Mouse (Mus musculus): ENCODE measurements around the gene Rab38. TPM values are rescaled to one million over a fixed set of nuclear protein-coding genes. Genes with fewer than 3 reads are reported as not detected.

Gene Rab38
- polyA plus RNA-seq, 1 experiment from 2014 or later: 5.5 TPM

DNA sequence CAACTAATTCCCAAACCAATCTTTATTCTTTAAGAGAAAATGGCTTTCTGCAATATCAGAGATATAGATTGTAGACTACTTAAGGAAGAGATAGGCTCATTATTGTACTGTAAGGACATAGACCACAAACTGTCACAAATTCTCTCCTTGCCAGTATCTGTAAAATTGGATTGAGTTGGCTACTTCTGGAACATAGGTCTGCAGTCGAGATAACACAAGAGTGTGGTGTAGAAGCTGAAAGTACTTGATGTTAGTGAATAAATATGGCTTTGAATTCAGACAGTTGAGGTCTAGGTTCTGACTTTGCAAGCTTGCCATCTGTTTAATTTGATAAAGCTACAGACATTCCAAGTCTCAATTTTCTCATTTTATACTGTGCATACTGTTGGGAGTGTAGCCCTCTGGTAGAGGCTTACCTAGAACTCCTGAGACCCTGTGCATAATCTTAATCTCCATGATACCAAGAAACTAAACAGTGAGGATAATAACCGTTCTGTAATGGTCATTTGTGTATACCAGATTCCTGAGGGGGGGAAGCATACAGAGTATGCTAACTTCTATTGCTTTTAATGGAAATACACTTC lies 15.3 kb downstream of the Rab38 start:
- H3K27me3 ChIP-seq (replicated peaks): no peaks in the 10 kb centered on the region
- no peak overlapping the region for H3K4me2 ChIP-seq
- 33% methylated on average over 2 of the region's 2 CpGs for WGBS (ENCODE audit: insufficient replicate concordance)
- ATAC-seq: 0 out of 2 replicates have a peak, but pooled peaks have one; percentile 35
- no peak overlapping the region for H3K27ac ChIP-seq
- no peak overlapping the region for H3K4me3 ChIP-seq
- H3K36me3 ChIP-seq: no peaks in the 10 kb centered on the region
- H3K9me3 ChIP-seq (replicated peaks): no peaks in the 10 kb centered on the region
- no peak overlapping the region for H3K9ac ChIP-seq
- H3K4me1 ChIP-seq: no peaks in the 10 kb centered on the region

- no peak for ATAC-seq
- Histone ChIP-seq H3K4me3 (no peak overlapping the region), H3K4me2 (no peak overlapping the region), H3K27ac (no peak overlapping the region), H3K36me3 (no peaks in the 10 kb centered on the region), H3K9ac (no peak overlapping the region), H3K4me1 (no peaks in the 10 kb centered on the region), H3K27me3 (replicated peaks) (no peaks in the 10 kb centered on the region), H3K9me3 (replicated peaks) (no peaks in the 10 kb centered on the region)
- 71% methylated on average over 1 of the region's 1 CpGs for WGBS (ENCODE audit: insufficient replicate concordance)
These were observed 23.2 kb downstream of the Rab38 start for GRCm38 (mm10) chr7:88453234-88453633.

DNA sequence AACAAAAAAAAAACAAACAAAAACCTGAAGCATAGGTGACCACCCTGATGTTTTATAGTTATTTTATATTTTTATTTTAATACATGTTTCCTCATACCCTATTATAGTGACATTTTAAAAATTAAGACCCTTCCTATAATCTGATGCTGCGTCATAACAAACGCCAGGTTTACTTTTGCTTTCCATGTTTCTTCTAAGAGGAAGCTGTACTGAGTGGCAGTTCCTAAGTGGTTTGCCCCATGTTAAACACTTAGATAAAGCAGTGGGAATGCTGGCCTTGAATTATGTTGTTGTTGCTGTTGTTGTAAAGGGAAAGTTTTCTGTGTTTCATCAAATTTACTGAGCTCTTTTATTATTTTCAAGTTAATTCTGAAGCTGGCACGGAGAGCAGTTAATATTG lies 27.8 kb downstream of the Rab38 start:
- no peak overlapping the region for H3K27ac ChIP-seq
- H3K9ac ChIP-seq: no peak overlapping the region
- no peaks in the 10 kb centered on the region for H3K36me3 ChIP-seq
- H3K4me1 ChIP-seq: no peaks in the 10 kb centered on the region
- no peak for ATAC-seq
- H3K27me3 ChIP-seq (replicated peaks): no peaks in the 10 kb centered on the region
- H3K9me3 ChIP-seq (replicated peaks): no peaks in the 10 kb centered on the region
- 72% methylated on average over 3 of the region's 3 CpGs for WGBS (ENCODE audit: insufficient replicate concordance)
- no peak overlapping the region for H3K4me3 ChIP-seq
- no peak overlapping the region for H3K4me2 ChIP-seq

DNA sequence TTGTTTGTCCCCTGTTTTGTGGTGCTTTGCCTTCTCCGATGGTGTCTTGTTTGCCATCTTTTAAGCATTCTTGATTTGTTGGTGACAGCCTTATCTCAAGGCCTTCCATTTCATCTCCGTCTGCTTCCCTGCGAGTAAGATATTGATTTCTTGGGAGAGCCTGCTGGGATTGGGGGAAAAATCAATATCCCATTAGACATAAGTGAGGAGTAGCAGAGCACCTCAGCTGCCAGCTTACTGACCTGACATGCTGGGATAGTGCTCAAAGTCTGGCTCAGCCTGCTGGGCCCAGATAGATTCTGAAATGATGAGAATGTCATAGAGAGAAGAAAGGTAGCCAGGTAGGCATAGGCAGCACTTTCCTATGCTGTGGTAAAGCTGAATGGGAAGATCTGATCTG lies 37.7 kb downstream of the Rab38 start:
- Histone ChIP-seq H3K27ac (no peak overlapping the region), H3K27me3 (replicated peaks) (no peaks in the 10 kb centered on the region), H3K9ac (no peak overlapping the region), H3K4me3 (no peak overlapping the region), H3K4me1 (no peaks in the 10 kb centered on the region), H3K9me3 (replicated peaks) (no peaks in the 10 kb centered on the region), H3K4me2 (no peak overlapping the region), H3K36me3 (no peaks in the 10 kb centered on the region)
- WGBS (ENCODE audit: insufficient replicate concordance): 61% methylated on average over 3 of the region's 3 CpGs
- ATAC-seq: no peak

- no peak overlapping the region for H3K9ac ChIP-seq
- 40% methylated on average over 7 of the region's 7 CpGs for WGBS (ENCODE audit: insufficient replicate concordance)
- ATAC-seq: no peak
- H3K36me3 ChIP-seq: no peaks in the 10 kb centered on the region
- H3K9me3 ChIP-seq (replicated peaks): no peaks in the 10 kb centered on the region
- H3K4me2 ChIP-seq: no peak overlapping the region
- no peak overlapping the region for H3K27ac ChIP-seq
- H3K4me1 ChIP-seq: no peaks in the 10 kb centered on the region
- H3K4me3 ChIP-seq: no peak overlapping the region
- H3K27me3 ChIP-seq (replicated peaks): no peaks in the 10 kb centered on the region
These were observed 52.1 kb downstream of the Rab38 start for GRCm38 (mm10) chr7:88482110-88482619.

GRCm38 (mm10) chr7:88482628-88483027 lies 52.6 kb downstream of the Rab38 start:
- Histone ChIP-seq H3K9ac (no peak overlapping the region), H3K36me3 (no peaks in the 10 kb centered on the region), H3K9me3 (replicated peaks) (no peaks in the 10 kb centered on the region), H3K27ac (no peak overlapping the region), H3K27me3 (replicated peaks) (no peaks in the 10 kb centered on the region), H3K4me1 (no peaks in the 10 kb centered on the region), H3K4me3 (no peak overlapping the region), H3K4me2 (no peak overlapping the region)
- ATAC-seq: no peak
- WGBS (ENCODE audit: insufficient replicate concordance): 51% methylated on average over 7 of the region's 7 CpGs

DNA sequence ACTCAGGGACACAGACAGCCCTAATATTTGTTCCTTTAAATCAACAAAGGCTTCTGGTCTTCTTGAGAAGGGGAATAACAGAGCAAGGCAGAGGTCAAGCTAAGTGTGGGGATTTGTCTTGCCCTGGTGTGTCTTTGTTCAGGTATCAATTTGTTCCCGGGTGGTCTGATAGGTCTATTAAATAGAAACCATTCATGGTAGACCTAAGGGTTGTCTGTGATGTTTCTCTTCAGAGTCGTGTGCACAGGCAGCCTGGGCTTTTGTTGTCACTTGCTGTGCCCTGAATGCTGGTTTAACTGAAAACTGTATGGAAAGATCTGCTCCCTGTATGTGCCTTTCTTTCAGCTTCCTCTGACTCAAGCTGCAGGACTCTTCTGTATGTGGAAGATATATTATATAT lies 60.9 kb downstream of the Rab38 start:
- Histone ChIP-seq H3K27ac (no peak overlapping the region), H3K27me3 (replicated peaks) (no peaks in the 10 kb centered on the region), H3K9ac (no peak overlapping the region), H3K9me3 (replicated peaks) (no peaks in the 10 kb centered on the region), H3K36me3 (no peaks in the 10 kb centered on the region), H3K4me2 (no peak overlapping the region), H3K4me1 (no peaks in the 10 kb centered on the region), H3K4me3 (no peak overlapping the region)
- 40% methylated on average over 2 of the region's 2 CpGs for WGBS (ENCODE audit: insufficient replicate concordance)
- no peak for ATAC-seq

GRCm38 (mm10) chr7:88502217-88502817 lies 72.2 kb downstream of the Rab38 start:
- no peak overlapping the region for H3K9ac ChIP-seq
- H3K4me2 ChIP-seq: no peak overlapping the region
- ATAC-seq: no peak
- no peaks in the 10 kb centered on the region for H3K36me3 ChIP-seq
- no peaks in the 10 kb centered on the region for H3K4me1 ChIP-seq
- H3K27me3 ChIP-seq (replicated peaks): no peaks in the 10 kb centered on the region
- no peaks in the 10 kb centered on the region for H3K9me3 ChIP-seq (replicated peaks)
- no peak overlapping the region for H3K4me3 ChIP-seq
- 26% methylated on average over 5 of the region's 5 CpGs for WGBS (ENCODE audit: insufficient replicate concordance)
- no peak overlapping the region for H3K27ac ChIP-seq

- ATAC-seq: no peak
- WGBS (ENCODE audit: insufficient replicate concordance): 45% methylated on average over 2 of the region's 2 CpGs
- Histone ChIP-seq H3K27ac (no peak overlapping the region), H3K4me2 (no peak overlapping the region), H3K9me3 (replicated peaks) (no peaks in the 10 kb centered on the region), H3K4me1 (no peaks in the 10 kb centered on the region), H3K4me3 (no peak overlapping the region), H3K9ac (no peak overlapping the region), H3K27me3 (replicated peaks) (no peaks in the 10 kb centered on the region), H3K36me3 (no peaks in the 10 kb centered on the region)
These were observed 79.7 kb downstream of the Rab38 start for GRCm38 (mm10) chr7:88509748-88510147.

DNA sequence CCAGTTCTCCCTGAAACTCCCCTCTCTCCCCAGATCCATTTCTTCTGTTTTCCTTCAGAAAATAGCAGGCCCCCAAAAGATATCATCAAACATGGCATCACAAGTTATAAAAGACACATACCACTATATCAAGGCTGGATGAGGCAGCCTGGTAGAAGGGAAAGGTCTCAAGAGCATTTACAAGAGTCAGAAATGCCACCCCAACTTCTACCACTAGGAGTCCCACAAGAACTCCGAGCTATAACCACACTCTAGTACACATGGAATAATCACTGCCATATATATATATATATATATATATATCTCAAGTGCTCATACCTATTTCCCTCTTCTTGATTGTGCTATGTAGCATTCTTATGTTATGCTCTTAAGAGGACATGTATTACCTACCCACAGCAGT lies 92.4 kb downstream of the Rab38 start:
- ATAC-seq: no peak
- H3K4me2 ChIP-seq: no peak overlapping the region
- H3K27me3 ChIP-seq (replicated peaks): no peaks in the 10 kb centered on the region
- H3K9ac ChIP-seq: no peak overlapping the region
- no peaks in the 10 kb centered on the region for H3K36me3 ChIP-seq
- no peak overlapping the region for H3K4me3 ChIP-seq
- WGBS (ENCODE audit: insufficient replicate concordance): 48% methylated on average over 1 of the region's 1 CpGs
- no peaks in the 10 kb centered on the region for H3K9me3 ChIP-seq (replicated peaks)
- H3K27ac ChIP-seq: no peak overlapping the region
- H3K4me1 ChIP-seq: no peaks in the 10 kb centered on the region

- ATAC-seq: peak; percentile 18; the same call in 1 of the 2 replicates
- H3K9ac ChIP-seq: no peak overlapping the region
- H3K27ac ChIP-seq: no peak overlapping the region
- no peak overlapping the region for H3K4me3 ChIP-seq
- 6% methylated on average over 1 of the region's 1 CpGs for WGBS (ENCODE audit: insufficient replicate concordance)
- H3K36me3 ChIP-seq: no peaks in the 10 kb centered on the region
- H3K4me1 ChIP-seq: no peaks in the 10 kb centered on the region
- no peaks in the 10 kb centered on the region for H3K27me3 ChIP-seq (replicated peaks)
- no peaks in the 10 kb centered on the region for H3K9me3 ChIP-seq (replicated peaks)
- H3K4me2 ChIP-seq: no peak overlapping the region
These were observed 97.1 kb downstream of the Rab38 start for GRCm38 (mm10) chr7:88527100-88527671.

GRCm38 (mm10) chr7:88536127-88536531 lies 106.1 kb downstream of the Rab38 start:
- H3K4me3 ChIP-seq: no peak overlapping the region
- H3K4me2 ChIP-seq: no peak overlapping the region
- no peaks in the 10 kb centered on the region for H3K4me1 ChIP-seq
- H3K27ac ChIP-seq: no peak overlapping the region
- H3K27me3 ChIP-seq (replicated peaks): no peaks in the 10 kb centered on the region
- H3K9me3 ChIP-seq (replicated peaks): no peaks in the 10 kb centered on the region
- no peak overlapping the region for H3K9ac ChIP-seq
- no peak for ATAC-seq
- H3K36me3 ChIP-seq: no peaks in the 10 kb centered on the region
